Mouse (Mus musculus): ENCODE results near the gene Lsm14a. TPM values are rescaled to one million over a fixed set of nuclear protein-coding genes. Genes with fewer than 3 reads are reported as not detected.

Gene Lsm14a
- polyA plus RNA-seq, 1 experiment from 2014 or later, result 97.6 TPM

GRCm38 (mm10) chr7:34324857-34325256, 68.3 kb downstream of the Lsm14a start:
- no peak for ATAC-seq (ENCODE audit: low FRiP score, low read depth)
- H3K4me3 ChIP-seq, result no peak overlapping the region
- H3K9me3 ChIP-seq, result peaks cover 8% of the 10 kb centered on the region; the same call in 1 of the 2 replicates
- 89% methylated on average over 1 of the region's 1 CpGs for WGBS
- H3K9ac ChIP-seq, result no peak overlapping the region
- no peak overlapping the region for H3K27ac ChIP-seq
- H3K27me3 ChIP-seq, result no peaks in the 10 kb centered on the region
- H3K36me3 ChIP-seq, result no peaks in the 10 kb centered on the region
- H3K4me2 ChIP-seq (replicated peaks), result no peak overlapping the region
- no peaks in the 10 kb centered on the region for H3K4me1 ChIP-seq

- no peaks in the 10 kb centered on the region for H3K36me3 ChIP-seq
- no peak for ATAC-seq (ENCODE audit: low FRiP score, low read depth)
- no peak overlapping the region for H3K9ac ChIP-seq
- H3K4me1 ChIP-seq, result no peaks in the 10 kb centered on the region
- WGBS, result 94% methylated on average over 2 of the region's 2 CpGs
- no peak overlapping the region for H3K4me2 ChIP-seq (replicated peaks)
- no peak overlapping the region for H3K27ac ChIP-seq
- H3K9me3 ChIP-seq, result peaks cover 8% of the 10 kb centered on the region; the same call in 1 of the 2 replicates
- H3K4me3 ChIP-seq, result no peak overlapping the region
- no peaks in the 10 kb centered on the region for H3K27me3 ChIP-seq
Measured at GRCm38 (mm10) chr7:34324005-34324404, 69.1 kb downstream of the Lsm14a start.

- H3K9ac ChIP-seq, result no peak overlapping the region
- H3K36me3 ChIP-seq, result no peaks in the 10 kb centered on the region
- H3K4me1 ChIP-seq, result peaks cover 4% of the 10 kb centered on the region; the same call in 1 of the 2 replicates
- H3K27ac ChIP-seq, result no peak overlapping the region
- no peak overlapping the region for H3K4me3 ChIP-seq
- H3K4me2 ChIP-seq (replicated peaks), result no peak overlapping the region
- ATAC-seq (ENCODE audit: low FRiP score, low read depth), result no peak
- peaks cover 8% of the 10 kb centered on the region; the same call in 1 of the 2 replicates for H3K9me3 ChIP-seq
- 79% methylated on average over 8 of the region's 8 CpGs for WGBS
- H3K27me3 ChIP-seq, result no peaks in the 10 kb centered on the region
Measured at GRCm38 (mm10) chr7:34323351-34323750, 69.8 kb downstream of the Lsm14a start.

GRCm38 (mm10) chr7:34321958-34322357, 71.2 kb downstream of the Lsm14a start:
- no peak overlapping the region for H3K4me3 ChIP-seq
- H3K27ac ChIP-seq, result no peak overlapping the region
- H3K27me3 ChIP-seq, result no peaks in the 10 kb centered on the region
- peaks cover 8% of the 10 kb centered on the region; the same call in 1 of the 2 replicates for H3K9me3 ChIP-seq
- no peaks in the 10 kb centered on the region for H3K36me3 ChIP-seq
- H3K4me2 ChIP-seq (replicated peaks), result no peak overlapping the region
- ATAC-seq (ENCODE audit: low FRiP score, low read depth), result no peak
- H3K9ac ChIP-seq, result no peak overlapping the region
- H3K4me1 ChIP-seq, result peaks cover 11% of the 10 kb centered on the region; the same call in 1 of the 2 replicates
- WGBS, result 87% methylated on average over 4 of the region's 4 CpGs

GRCm38 (mm10) chr7:34321119-34321518, 72.0 kb downstream of the Lsm14a start:
- Histone ChIP-seq H3K27ac (no peak overlapping the region), H3K9ac (no peak overlapping the region), H3K36me3 (no peaks in the 10 kb centered on the region), H3K4me1 (peaks cover 11% of the 10 kb centered on the region; the same call in 1 of the 2 replicates), H3K4me3 (no peak overlapping the region), H3K9me3 (peaks cover 8% of the 10 kb centered on the region), H3K4me2 (replicated peaks) (no peak overlapping the region), H3K27me3 (no peaks in the 10 kb centered on the region)
- no peak for ATAC-seq (ENCODE audit: low FRiP score, low read depth)
- 79% methylated on average over 5 of the region's 5 CpGs for WGBS

GRCm38 (mm10) chr7:34319957-34320356, 73.2 kb downstream of the Lsm14a start:
- H3K4me3 ChIP-seq, result no peak overlapping the region
- ATAC-seq (ENCODE audit: low FRiP score, low read depth), result no peak
- WGBS, result 54% methylated on average over 3 of the region's 3 CpGs

GRCm38 (mm10) chr7:34319123-34319522, 74.0 kb downstream of the Lsm14a start:
- peaks cover 11% of the 10 kb centered on the region; the same call in 1 of the 2 replicates for H3K4me1 ChIP-seq
- H3K27me3 ChIP-seq, result no peaks in the 10 kb centered on the region
- no peak overlapping the region for H3K27ac ChIP-seq
- H3K36me3 ChIP-seq, result no peaks in the 10 kb centered on the region
- whole genome bisulfite sequencing, result 80% methylated on average over 2 of the region's 2 CpGs
- H3K9ac ChIP-seq, result no peak overlapping the region
- H3K9me3 ChIP-seq, result peaks cover 1% of the 10 kb centered on the region
- no peak overlapping the region for H3K4me2 ChIP-seq (replicated peaks)
- no peak for ATAC-seq (ENCODE audit: low FRiP score, low read depth)
- no peak overlapping the region for H3K4me3 ChIP-seq

More at GRCm38 (mm10) chr7:34319957-34320356, 73.2 kb downstream of the Lsm14a start:
- Histone ChIP-seq H3K4me1 (peaks cover 11% of the 10 kb centered on the region; the same call in 1 of the 2 replicates), H3K36me3 (no peaks in the 10 kb centered on the region), H3K9ac (no peak overlapping the region), H3K27me3 (no peaks in the 10 kb centered on the region), H3K4me2 (replicated peaks) (no peak overlapping the region), H3K9me3 (peaks cover 8% of the 10 kb centered on the region), H3K27ac (no peak overlapping the region)

GRCm38 (mm10) chr7:34317901-34318476, 75.1 kb downstream of the Lsm14a start:
- Histone ChIP-seq H3K4me2 (replicated peaks) (no peak overlapping the region; the same call in 1 of the 2 replicates), H3K27ac (peak overlapping the region; percentile 75), H3K9ac (no peak overlapping the region), H3K4me1 (peaks cover 11% of the 10 kb centered on the region; the same call in 1 of the 2 replicates), H3K4me3 (no peak overlapping the region), H3K27me3 (no peaks in the 10 kb centered on the region), H3K9me3 (no peaks in the 10 kb centered on the region; the same call in 1 of the 2 replicates), H3K36me3 (no peaks in the 10 kb centered on the region)
- peak; percentile 37; the same call in 1 of the 2 replicates for ATAC-seq (ENCODE audit: low FRiP score, low read depth)
- 33% methylated on average over 7 of the region's 7 CpGs for WGBS

GRCm38 (mm10) chr7:34313443-34313875, 79.7 kb downstream of the Lsm14a start, which contains the start of gene 4931406P16Rik:
Gene 4931406P16Rik (minus strand): TSS chr7:34313551.
- H3K9me3 ChIP-seq, result no peaks in the 10 kb centered on the region; the same call in 1 of the 2 replicates
- peak within 1 kb of the TSS; percentile 67; the same call in 1 of the 2 replicates for H3K27ac ChIP-seq
- H3K36me3 ChIP-seq, result no peaks in the 10 kb centered on the region
- H3K4me2 ChIP-seq (replicated peaks), result peak within 1 kb of the TSS; percentile 77
- H3K4me1 ChIP-seq, result peaks cover 27% of the 10 kb centered on the region
- H3K27me3 ChIP-seq, result no peaks in the 10 kb centered on the region
- WGBS, result under 1% methylated on average over 41 of the region's 41 CpGs
- peak within 1 kb of the TSS; percentile 90 for H3K4me3 ChIP-seq
- H3K9ac ChIP-seq, result peak within 1 kb of the TSS; percentile 92
- peak; percentile 93 for ATAC-seq (ENCODE audit: low FRiP score, low read depth)

- Histone ChIP-seq H3K27ac (peak overlapping the region; percentile 67; the same call in 1 of the 2 replicates), H3K36me3 (no peaks in the 10 kb centered on the region), H3K4me3 (peak overlapping the region; percentile 90), H3K27me3 (no peaks in the 10 kb centered on the region), H3K4me2 (replicated peaks) (peak overlapping the region; percentile 77), H3K9me3 (no peaks in the 10 kb centered on the region; the same call in 1 of the 2 replicates), H3K9ac (peak overlapping the region; percentile 92), H3K4me1 (peaks cover 23% of the 10 kb centered on the region)
- peak; percentile 82 for ATAC-seq (ENCODE audit: low FRiP score, low read depth)
- WGBS, result under 1% methylated on average over 57 of the region's 73 CpGs
Measured at GRCm38 (mm10) chr7:34312786-34313442, 80.2 kb downstream of the Lsm14a start.

- Histone ChIP-seq H3K27me3 (no peaks in the 10 kb centered on the region), H3K36me3 (no peaks in the 10 kb centered on the region), H3K9me3 (no peaks in the 10 kb centered on the region), H3K4me3 (no peak overlapping the region), H3K27ac (no peak overlapping the region), H3K4me1 (peaks cover 28% of the 10 kb centered on the region), H3K9ac (no peak overlapping the region), H3K4me2 (replicated peaks) (no peak overlapping the region)
- 74% methylated on average over 5 of the region's 5 CpGs for WGBS
- no peak for ATAC-seq (ENCODE audit: low FRiP score, low read depth)
Measured at GRCm38 (mm10) chr7:34309186-34309764, 83.8 kb downstream of the Lsm14a start.

GRCm38 (mm10) chr7:34308586-34308985, 84.5 kb downstream of the Lsm14a start:
- WGBS, result 59% methylated on average over 5 of the region's 5 CpGs

More at GRCm38 (mm10) chr7:34308586-34308985, 84.5 kb downstream of the Lsm14a start:
- Histone ChIP-seq H3K27me3 (no peaks in the 10 kb centered on the region), H3K4me3 (no peak overlapping the region), H3K27ac (no peak overlapping the region), H3K9me3 (no peaks in the 10 kb centered on the region), H3K36me3 (no peaks in the 10 kb centered on the region), H3K4me1 (peaks cover 28% of the 10 kb centered on the region), H3K4me2 (replicated peaks) (no peak overlapping the region), H3K9ac (no peak overlapping the region)
- ATAC-seq (ENCODE audit: low FRiP score, low read depth), result no peak
